Mouse (Mus musculus) monocyte, adult 2 months (primary cell): ENCODE data around the gene Olfr1160.
"Not testable (repeated sequence)": the region's sequence is repeated elsewhere in the genome, so short reads cannot be mapped to it uniquely, and the experiment has no call there.

Experiments
- DNase-seq, 2 experiments: peaks; one replicate each; pipeline ENCODE4 v3.0.0; 2022; ENCODE audit warnings: low spot score in 2 of 2, low read depth in 1 of 2

Gene Olfr1160

DNA sequence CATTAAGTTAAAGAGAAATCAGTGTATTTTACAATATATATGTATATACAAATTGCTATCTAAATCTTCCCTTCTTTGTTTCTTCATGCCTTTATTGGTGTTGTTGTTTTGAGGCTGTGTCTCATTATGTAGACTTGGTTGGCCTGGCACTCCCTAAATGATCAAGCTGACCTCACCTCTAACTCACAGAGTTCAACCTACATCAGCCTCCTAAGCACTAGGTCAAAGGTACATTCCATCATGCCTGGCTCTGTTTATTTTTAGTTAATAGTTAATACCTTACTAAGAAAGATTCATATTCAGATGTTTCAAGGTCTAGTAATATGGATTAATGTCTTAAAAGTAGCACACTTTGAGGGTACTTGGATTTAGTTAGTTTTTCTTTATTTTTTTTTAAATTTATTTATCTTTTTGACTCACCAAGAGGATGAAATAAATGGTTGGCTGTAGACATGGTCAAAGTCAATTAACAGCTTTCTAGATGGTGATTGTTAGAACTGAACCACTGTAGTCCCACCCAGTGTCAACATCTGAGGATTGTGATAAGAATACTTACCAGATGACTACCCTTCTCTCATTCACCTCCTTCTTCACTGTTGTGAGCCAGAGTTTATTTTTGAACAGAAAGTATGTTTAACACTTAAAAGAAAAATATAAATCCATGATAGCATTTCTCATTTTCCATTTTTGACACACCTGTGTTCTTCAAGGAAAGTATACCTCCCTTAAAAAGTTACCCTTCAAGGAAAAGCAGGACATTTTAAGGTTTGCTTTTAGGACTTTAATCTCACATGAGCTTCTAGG is at the start of gene Olfr1160:
Olfr1160 (minus strand) TSS at position 754 of the 804 bp plus-strand sequence.
- no peak for DNase-seq

DNA sequence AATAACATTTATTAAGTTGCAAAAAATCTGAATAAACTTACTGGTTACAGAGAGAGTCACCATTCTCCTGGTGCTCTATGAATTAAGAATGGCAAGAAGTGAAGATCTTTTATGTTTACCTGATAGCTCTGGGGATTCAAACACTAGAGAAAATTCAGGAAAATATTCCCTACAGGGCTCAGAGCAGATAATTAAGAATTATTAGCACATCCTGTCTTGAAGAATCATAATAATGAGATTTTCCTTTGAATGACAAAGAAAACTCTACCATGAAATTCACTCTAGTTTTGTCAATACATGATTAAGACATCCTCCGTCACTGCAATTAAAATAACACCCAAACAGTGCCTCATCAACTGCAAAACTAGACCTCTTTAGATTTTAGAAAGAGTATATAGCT is 43.0 kb upstream of the Olfr1160 start, which contains the start of gene Olfr1162:
Olfr1162 (minus strand) TSS at position 101 of the 400 bp plus-strand sequence.
- no peak for DNase-seq

DNA sequence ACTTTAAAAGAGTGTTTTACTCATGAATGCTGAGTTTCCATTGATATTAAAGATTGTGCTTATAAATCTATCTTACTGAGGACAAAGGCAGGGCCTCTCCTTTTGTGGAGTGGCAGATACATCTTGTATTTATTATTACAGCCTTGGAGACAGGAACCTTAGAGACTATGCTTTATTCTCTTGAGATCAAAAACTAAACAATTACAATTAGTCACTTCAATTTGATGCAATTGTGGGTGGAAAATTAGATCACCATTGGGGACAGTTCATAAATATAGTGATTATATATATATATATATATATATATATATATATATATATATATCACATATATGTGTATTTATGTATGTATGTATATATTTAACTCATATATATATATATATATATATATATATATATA is 29.5 kb upstream of the Olfr1160 start, which contains the start of gene Olfr73:
Olfr73 (minus strand) TSS at position 101 of the 400 bp plus-strand sequence.
- no peak for DNase-seq

DNA sequence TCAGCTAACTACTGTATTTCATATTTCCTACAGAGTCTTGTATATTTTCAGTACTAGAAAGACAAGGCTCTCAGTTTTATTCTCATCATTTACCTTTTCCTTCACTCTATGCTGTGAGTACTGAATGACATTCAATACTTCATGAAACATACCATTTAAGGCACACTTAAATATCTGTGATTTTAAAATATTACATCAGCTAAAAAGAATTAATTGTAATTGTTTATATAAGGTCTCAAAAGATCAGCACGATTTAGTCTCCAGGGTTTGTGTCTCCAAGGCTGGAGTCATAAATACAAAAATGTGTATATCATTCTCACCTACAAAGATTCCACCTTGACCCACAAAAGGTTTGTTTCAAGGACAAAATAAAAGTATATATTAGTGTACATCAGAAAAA is 14.4 kb upstream of the Olfr1160 start, which contains the start of gene Olfr1161:
Olfr1161 (plus strand) TSS at position 301 of the 400 bp plus-strand sequence.
- DNase-seq: not testable (repeated sequence)

DNA sequence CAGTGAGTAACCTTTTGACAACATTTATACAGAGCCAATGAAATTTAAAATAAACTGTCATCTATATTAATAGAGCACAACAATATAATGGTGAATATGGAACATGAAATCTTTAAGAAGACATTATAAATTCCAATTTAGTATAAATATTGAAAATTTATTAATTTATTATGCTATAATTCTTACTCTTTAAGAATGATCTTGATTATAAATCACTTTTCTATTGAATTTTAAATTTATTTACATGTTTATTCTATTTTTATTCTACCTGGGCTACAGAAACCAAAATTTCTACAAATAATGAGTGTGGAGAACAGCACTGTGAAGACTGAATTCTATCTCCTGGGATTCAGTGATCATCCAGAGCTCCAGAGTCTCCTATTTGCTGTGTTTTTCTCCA is 18.3 kb downstream of the Olfr1160 start, which contains the start of gene Olfr1158:
Olfr1158 (plus strand) TSS at position 301 of the 400 bp plus-strand sequence.
- no peak for DNase-seq

DNA sequence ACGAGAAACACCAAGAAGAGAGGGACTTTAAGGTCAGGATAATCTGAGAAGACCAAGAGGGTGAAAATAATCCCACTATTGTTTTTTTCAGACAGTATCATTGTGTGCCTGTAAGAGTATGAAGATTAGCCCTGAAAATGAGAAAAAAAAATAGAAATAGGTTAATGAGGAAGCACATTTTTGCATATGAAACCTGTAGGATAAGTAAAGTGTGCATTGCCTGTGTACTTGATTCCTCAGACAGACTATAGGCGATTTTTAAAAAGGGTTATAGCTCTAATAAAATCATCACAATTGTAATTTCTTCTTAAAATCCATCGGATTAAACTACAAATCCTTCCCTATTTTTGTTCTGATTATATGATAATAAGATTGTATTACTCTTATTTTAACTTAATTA is 33.5 kb downstream of the Olfr1160 start, which contains the start of gene Olfr74:
Olfr74 (minus strand) TSS at position 101 of the 400 bp plus-strand sequence.
- DNase-seq: no peak

- DNase-seq: no peak
Measured at GRCm38 (mm10) chr2:87968199-87968598, 39.9 kb downstream of the Olfr1160 start, which contains the start of gene Olfr1157. Olfr1157 (minus strand) TSS chr2:87968299.

DNA sequence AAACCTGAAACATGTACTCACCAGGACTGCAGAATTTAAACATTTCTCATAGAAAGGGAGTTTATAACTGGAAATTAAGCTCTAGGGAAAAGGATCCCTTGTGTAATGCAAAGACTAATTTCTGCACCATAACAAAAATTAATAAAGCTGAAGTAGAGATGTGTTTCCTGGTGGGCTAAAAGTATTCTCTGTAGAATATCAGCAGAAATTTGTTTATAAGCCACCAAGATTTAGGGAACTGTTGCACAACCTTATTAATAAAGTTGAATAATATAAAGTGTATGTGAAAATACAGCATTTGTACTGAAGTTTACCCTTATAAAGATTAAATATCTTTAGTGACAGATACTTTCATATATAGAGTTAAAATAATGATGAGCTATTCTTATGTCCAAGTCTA is 55.1 kb downstream of the Olfr1160 start, which contains the start of gene Olfr1156:
Olfr1156 (minus strand) TSS at position 101 of the 400 bp plus-strand sequence.
- no peak for DNase-seq
